Mouse (Mus musculus): ENCODE measurements around the gene Cul7.
A peak's percentile ranks its signal among the peaks of the same experiment; 100 is the strongest.

The Cul7 gene

DNA sequence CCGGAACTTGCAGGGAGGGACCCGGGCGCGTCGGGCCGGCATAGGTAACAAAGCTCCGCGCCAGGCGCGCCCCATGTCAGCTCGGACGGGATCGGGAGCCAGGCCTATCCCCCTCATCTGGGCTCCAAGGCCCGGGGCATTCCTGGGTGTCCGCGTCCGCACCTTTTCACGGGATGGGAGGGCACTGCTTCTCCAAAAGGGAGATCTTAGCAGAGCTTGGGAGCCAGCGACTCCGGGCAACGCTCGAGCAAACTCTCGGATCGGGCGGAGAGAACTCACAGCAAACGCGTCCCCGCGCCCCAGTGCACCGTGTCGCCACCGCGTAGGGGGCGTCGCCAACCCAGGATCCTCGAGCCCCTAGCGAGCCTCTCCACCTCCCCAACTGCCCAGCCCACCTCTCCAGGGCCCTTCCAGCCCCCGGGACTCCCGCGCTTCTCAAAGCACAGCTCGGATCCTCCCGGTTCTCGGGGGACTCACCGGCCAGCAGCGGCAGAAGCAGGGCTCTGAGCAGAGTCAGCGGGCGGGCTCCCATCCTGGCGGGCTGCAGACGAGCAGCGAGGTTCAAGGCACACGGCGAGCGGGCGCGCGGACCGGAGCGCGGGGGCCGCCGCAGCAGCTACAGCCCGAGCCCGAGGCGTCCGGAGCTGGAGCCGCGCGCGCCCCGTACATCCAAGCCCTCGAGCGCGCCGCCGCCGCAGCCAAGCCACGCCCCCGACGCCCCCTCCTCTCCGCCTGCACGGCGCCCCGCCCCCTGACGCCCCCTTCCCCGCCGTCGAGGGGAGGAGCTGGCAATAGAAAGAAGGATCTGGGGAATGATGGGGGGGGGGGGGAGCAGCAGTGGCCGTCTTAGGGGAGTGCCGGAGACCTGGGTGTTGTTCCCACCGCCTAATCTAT lies 21.1 kb upstream of the Cul7 start, which contains the start of gene Ptk7:
Gene Ptk7 (minus strand): TSS at position 714 of the 894 bp plus-strand sequence.
- peak; percentile 74 for DNase-seq (ENCODE audit: low read depth, low spot score)

DNA sequence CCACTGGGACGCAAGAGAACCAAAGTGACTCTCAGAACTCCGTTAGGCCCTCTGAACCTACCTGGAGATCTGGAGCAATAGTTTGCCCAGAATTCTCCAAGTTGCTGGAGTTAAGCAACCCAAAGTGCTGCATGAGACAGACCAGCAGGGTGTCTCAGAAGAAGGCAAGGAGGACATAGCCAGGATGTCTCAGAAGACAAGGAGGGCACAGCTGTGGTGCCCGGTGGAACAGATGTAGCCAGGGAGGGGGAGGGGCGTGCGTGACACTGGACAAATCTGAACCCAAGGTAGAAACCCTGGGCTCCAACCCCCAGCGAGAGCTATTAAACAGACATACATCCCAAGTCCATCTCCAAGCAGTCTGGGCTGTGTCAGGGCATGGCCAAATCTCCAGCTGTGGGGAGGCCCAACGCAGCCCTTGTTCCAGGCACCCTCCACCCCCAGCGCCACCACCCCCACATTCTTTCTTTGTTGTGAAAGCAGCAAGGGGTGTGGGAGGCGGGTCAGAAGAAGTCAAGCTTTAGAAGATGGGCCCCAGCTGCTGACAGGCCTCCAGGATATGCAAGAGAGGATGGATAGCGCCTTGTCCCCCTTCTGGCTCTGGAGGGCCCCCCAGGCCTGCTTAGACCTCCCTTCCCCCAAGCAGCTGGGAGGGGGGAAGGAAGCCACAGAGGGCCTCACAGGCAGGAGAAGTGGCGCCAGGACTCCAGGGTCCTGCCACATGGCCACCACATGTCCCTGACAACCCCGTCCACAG lies 20.3 kb upstream of the Cul7 start:
- DNase-seq (ENCODE audit: low read depth, low spot score), result no peak

DNA sequence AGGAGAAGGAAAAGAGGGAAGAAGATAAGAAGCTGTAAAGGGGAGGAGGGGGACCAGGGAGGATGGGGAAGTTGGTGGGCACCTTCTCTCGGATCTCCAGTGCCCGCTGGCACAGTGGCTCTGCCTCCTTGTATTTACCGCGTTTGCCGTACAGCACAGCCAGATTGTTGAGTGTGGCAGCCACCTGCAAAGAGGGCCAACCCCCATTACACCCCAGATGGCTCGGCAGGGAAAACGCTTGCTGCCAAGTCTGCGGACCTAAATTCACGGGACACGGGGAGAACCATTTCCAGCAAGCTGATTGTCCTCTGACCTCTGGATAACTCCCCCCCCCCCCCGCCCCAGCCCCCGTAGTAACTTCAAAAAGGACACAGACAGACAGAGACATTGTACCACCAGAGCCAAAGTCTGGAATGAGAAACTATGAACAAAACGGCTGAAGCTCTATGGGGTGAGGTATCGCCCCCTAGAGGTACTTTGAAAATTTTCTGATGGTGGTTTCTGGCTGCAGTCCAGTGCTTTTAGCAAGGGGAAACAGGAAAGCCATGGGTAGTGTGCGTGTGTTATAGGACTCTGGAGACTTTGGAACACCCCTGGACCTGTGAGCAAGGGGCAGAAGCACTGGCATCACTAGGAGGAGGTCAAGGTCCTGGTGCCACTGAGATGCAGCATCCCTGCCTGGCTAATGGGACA lies 13.2 kb upstream of the Cul7 start:
- DNase-seq (ENCODE audit: low read depth, low spot score), result no peak

DNA sequence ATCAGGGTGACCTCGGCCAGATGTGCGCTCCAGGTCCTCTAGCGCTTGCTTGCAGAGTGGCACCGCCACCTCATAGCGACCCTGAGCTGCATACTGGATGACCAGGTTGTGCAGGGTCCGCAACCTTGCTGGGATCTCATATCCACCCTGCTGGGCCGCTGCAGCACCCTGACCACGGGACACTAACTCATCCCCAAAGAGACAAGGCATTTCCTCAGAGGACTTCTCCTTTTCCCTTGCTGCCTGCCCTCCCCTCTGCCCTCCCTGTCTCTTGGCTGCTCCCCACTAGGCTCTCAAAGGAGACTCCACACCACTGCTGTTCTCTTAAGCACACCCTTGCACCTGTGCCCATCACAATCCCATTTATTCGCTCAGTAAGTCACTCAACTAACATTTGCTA lies 10.2 kb upstream of the Cul7 start:
- DNase-seq (ENCODE audit: low read depth, low spot score), result no peak

DNA sequence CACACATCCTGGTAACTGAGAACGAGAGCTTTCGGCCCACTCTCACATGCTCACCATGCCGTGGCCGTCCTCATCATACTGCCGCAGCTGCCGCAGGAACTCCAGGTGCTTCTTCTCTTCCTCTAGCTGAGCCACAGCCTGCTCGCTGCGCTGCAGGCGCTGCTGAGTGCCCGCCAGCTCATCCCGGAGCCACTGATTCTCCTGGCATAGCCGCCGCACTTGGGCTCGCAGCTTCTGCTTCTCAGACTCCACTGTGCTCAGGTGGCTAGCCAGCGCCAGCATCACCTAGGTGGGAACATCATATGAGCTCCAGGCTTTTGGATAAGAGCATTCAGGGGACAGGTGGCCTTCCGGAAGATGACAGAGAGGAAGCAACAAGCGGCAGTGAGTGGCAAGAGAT lies 8.1 kb upstream of the Cul7 start:
- DNase-seq (ENCODE audit: low read depth, low spot score), result no peak

DNA sequence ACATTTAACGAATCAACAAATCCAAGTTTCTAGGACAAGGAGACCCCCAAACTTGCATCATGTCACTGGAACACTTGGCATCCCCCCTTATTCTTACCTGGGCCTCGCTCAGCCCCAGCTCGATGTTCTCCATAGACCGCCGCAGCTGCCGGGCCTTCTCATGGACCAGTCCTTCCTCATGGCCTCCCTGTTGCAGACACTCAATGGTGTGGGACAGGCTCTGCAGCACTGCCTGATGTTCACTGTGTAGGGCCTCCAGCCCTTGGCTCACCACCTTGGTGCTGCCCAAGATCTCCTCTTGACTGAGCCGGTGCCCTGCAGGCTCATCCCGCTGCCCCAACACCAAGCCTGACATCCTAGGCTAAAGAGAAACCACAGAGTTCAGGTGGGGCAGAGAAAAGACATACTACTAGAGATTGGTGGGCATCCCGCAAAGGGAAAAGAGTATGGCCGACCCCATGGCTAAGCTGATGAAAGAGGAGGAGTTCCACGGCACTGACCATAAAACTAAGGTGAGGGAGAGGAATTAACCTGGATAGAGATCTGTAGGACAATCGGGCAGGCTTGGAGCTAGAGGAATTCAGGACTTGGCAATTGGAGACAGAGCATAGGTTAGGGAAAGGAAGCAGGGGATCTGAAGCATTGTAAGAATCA lies 5.9 kb upstream of the Cul7 start:
- no peak for DNase-seq (ENCODE audit: low read depth, low spot score)

DNA sequence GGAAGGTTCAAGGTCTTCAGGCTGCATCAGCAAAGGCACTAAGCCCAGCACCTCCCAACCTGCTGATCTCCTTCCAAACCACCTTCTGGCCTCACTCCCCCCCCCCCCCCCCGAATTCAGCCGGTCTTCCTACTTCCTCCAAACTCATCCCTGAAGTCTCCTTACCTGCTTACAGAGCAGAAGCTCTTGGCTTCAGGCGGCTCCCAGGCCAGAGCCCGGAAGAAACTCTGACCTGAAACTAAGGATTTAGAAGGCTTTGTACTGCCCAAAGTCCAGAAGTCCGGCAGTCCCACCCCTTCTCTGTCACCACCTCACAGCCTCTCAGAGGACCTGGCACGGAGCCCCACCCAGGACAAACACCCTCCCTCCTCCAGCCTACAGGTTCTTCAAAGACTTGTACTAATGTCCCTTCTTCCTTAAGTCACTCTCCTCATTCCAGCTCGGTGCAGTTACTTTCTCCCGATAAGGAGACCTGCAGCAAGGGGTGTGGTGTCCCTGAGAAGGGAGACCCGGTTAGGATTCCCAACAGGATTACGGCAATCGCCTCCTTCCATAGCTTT lies 5.1 kb upstream of the Cul7 start:
- DNase-seq (ENCODE audit: low read depth, low spot score), result no peak

DNA sequence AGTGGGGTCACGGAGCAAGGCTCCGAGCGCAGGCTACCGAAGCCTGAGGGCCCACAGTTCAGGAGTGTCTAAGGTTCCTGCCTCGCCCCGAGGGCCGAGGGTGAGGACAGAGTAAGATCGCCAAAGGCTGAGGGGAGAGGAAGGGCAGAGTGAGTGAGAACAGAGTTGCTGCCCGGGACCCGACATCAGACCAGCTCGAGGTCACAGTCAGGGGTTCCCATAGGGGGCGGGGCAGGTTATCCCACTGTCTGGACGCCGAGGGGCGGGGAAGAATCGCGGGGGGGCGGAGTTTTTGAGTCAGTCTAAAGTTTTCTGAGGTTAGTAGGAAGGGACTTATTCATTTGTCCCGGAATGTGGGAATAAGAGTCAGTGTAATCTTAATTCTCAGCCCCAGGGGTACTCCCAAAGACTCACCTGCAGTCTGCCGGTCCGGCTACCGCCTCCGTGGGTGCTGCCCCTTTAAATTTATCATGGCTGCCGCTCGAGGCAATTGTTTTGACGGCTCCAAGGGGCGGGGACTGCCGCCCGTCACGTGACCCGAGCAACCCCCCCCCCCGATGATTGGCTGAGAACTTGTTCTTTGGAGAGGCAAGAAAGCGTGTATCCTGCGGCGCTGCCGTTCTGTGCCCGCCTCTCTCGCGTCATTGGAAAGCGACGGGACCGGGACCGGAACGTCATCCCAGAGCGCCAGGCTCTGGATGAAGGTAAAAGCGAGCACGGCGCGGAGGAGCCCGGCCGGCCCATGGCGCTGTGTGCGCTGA lies 4.4 kb upstream of the Cul7 start, which contains the start of the genes Klc4 and Mrpl2:
Gene Klc4 (minus strand): TSS at position 462 of the 761 bp plus-strand sequence.
Gene Mrpl2 (plus strand): TSS at position 669 of the 761 bp plus-strand sequence.
- DNase-seq (ENCODE audit: low read depth, low spot score), result peak; percentile 97

DNA sequence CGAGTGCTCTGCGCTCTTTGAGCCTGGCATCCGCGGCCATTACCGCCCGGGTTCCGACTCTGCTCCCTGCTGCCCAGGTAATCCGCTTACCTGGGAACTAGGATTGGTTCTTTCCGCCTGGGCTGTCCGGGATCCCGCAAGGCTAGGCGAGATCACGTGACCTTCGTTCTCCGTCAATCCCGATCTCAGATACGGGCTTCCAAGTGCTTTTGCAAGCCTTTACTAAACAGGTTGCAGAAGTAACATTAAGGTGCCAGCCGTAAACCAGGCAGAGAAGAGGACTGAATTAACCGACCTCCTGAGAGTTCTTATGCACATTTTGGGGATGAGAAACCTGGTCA lies 3.8 kb upstream of the Cul7 start:
- DNase-seq (ENCODE audit: low read depth, low spot score), result no peak

DNA sequence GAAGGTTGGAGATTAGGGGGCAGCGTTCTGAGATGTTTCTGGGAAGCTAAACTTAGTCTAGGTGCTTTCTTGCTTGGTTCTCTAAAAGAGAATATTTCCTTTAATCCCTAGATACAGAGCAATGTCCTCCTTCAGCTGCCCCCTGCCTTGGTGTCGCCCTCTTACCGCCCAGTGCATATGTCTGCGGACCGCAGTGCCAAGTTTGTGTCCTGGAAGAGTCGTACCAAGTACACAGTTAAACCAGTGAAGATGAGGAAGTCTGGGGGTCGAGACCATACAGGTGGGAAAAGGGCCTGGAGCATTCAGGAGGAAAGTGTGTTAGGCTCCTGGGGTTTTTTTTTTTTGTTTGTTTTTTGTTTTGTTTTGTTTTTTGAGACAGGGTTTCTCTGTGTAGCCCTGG lies 2.9 kb upstream of the Cul7 start:
- no peak for DNase-seq (ENCODE audit: low read depth, low spot score)

DNA sequence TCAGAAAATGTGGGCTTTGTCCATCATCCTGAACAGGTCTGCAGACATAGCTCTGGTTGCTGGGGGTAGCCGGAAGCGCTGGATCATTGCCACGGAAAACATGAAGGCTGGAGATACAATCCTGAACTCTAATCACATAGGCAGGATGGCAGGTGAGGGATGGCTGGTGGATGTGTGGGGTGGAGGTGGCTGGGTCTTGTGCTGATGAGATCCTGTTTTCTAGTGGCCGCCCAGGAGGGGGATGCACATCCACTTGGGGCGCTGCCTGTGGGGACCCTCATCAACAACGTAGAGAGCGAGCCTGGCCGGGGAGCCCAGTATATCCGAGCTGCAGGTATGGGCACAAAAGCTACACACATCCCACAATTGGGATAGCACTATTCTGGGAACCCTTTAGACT lies 1.7 kb upstream of the Cul7 start:
- DNase-seq (ENCODE audit: low read depth, low spot score), result no peak

DNA sequence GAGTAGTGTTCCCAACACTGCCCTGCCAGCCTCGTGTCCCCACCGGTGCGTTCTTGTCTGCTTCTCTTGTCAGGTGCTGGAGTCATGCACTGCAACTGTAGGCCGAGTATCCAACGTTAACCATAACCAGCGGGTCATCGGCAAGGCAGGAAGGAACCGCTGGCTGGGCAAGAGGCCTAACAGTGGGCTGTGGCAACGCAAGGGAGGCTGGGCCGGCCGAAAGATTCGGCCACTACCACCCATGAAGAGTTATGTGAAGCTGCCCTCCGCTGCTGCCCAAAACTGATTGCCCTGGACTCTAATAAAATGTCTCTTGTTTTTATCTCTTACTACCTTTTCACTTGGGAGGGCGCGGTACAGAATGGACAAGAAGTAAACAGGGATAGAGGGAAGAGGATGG lies 326 bp upstream of the Cul7 start:
- no peak for DNase-seq (ENCODE audit: low read depth, low spot score)

DNA sequence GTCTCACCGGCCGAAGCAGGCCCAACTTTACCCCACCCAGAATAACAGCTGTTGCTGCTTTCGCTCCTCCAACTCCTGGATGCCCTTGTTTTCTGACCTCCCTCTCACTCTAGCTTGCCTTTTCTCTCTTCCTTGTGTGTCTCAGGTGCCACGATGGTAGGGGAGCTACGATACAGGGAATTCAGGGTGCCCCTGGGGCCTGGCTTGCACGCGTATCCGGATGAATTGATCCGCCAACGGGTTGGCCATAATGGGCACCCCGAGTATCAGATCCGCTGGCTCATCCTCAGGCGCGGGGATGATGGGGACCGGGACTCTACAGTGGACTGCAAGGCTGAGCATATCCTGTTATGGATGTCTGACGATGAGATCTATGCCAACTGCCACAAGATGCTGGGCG lies 1.2 kb downstream of the Cul7 start:
- DNase-seq (ENCODE audit: low read depth, low spot score), result no peak

DNA sequence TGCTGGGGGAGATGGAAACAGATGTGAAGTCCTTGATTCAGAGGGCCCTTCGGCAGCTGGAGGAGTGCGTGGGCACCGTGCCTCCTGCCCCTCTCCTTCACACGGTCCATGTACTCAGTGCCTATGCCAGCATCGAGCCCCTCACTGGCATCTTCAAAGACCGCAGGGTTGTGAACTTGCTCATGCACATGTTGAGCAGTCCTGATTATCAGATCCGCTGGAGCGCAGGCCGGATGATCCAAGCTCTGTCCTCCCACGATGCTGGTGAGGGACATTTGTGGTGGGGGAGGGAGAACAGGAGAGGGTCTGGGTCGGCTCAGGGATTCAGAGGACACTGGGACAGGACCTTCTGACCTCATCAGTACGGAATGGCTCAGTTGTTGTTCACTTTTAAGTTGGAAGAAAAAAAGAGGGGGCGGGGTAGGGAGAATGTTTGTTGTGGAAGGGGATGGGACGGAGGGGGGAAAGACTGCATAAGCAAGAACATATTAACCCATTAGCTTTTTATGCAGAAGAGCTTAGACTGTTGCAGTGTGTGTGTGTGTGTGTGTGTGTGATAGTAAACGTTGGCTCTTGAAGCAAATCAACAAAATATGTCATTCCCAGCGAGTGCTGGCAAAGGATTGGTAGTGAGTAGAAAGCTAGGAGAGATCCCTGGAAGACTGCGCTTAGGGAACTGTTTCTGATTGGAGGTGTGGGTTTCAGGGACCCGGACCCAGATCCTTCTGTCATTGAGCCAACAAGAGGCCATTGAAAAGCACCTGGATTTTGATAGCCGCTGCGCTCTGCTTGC lies 1.8 kb downstream of the Cul7 start:
- DNase-seq (ENCODE audit: low read depth, low spot score), result no peak

DNA sequence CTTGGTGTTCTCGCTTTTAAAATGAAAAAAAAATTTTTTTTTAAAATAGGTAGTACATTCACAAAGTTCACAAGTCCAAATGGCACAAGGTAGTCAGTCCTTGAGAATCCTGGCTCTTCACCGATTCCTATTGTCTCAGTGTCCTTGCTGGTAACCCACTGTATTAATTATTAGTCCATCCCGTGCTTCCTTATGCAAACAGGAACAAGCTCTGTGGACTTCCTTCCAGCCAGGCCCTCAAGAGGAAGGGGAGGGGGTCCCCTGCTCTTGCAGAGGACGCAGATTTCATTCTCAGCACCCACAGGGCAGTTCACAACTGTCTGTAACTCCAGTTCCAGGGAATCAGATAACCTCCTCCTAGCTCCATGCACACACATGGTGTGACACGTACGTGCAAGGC lies 5.9 kb downstream of the Cul7 start:
- DNase-seq (ENCODE audit: low read depth, low spot score), result no peak

DNA sequence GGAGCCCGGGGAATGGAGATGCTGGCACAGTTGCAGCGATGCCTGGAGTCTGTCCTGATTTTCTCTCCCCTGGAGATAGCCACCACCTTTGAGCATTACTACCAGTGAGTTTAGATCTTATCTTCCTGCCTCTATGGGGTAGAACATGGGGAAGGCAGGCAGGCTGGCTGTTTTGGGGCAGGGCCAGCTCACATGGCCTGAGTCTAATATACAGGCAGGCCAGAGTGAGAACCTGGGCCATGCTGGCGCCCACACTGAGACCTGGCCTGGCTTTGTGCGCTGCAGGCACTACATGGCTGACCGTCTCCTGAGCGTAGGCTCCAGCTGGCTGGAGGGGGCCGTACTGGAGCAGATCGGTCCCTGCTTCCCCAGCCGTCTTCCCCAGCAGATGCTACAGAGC lies 11.2 kb downstream of the Cul7 start:
- DNase-seq (ENCODE audit: low read depth, low spot score), result no peak

DNA sequence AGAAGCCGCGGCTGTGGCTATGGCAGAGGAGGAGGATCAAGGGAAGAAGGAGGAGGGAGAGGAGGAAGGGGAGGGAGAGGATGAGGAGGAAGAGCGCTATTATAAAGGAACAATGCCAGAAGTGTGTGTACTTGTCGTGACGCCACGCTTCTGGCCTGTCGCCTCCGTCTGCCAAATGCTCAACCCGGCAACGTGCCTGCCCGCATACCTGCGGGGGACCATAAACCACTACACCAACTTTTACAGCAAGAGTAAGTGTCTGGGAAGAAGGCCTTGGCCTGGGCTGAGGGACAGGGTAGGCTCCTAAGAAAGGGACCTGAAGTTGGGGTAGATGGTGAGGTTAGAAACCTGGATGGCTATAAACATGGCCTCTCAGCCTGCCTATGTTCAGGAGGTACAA lies 11.8 kb downstream of the Cul7 start:
- DNase-seq (ENCODE audit: low read depth, low spot score), result no peak

DNA sequence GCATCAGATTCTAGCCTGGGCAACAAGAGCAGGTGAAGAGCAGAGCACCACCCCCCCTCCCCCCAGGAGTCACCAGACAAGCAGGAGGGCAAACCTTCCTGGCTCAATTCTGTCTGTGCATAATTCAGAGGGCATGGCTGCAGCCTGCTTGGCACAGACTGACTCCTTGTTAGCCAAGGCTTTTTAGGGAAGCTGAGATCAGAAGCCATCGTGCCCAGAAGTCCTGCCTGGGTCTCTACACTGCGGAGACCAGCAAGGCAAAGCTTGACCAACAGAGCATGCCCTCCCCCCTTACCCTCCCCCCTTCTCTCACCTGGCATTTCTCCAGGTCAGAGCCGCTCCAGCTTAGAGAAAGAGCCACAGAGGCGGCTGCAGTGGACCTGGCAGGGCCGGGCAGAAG lies 12.6 kb downstream of the Cul7 start:
- no peak for DNase-seq (ENCODE audit: low read depth, low spot score)

DNA sequence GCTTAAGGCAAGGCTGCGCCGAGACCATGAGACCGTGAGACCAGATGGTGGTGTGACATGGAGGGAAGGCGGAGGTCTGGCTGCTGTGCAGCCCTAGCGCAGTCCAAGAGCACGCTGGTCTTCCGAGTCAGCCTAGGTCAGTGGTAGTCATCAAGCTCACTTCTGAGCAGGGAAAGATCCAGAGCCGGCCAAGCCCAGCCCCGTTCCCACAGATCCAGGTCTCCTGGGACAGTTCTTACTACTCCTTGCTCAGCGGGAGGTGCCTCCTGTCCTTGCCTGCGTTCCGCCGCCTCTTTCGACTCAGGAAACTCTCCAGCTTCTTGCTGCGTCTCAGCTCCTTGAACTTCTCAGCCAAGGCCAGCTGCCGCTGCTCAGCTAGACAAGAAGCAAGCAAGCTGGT lies 17.6 kb downstream of the Cul7 start:
- DNase-seq (ENCODE audit: low read depth, low spot score), result no peak

DNA sequence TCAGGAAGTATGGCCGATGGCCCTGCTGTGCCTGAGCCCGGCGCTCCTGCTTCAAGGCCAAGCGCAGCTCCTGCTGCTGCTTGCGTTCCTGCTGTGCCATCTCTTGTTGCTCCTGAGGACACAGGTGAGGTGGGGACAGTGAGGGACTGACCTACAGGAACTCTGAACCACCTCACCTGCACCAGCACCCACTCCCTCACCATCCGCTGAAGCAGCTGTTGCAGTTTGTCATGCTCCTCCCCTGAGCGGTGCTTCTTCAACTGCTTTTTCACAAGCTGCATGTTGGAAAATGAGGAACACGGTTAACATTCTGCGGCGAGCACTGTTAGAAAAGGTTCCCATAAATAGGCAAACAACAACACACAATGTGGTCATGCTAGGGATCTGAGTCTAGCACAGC lies 19.8 kb downstream of the Cul7 start:
- no peak for DNase-seq (ENCODE audit: low read depth, low spot score)

All from brain, embryonic 18.5 days (tissue).